Mouse (Mus musculus): ENCODE data around the gene Pou6f2. TPM values are rescaled to one million over a fixed set of nuclear protein-coding genes. Genes with fewer than 3 reads are reported as not detected.

The Pou6f2 gene
- polyA plus RNA-seq (2017; shearing (Covaris generic)) = 1 to 10 TPM in 1 of 2 experiments, under 1 TPM in 1; 0.14 to 3.6 TPM

GRCm38 (mm10) chr13:18397586-18397985, at the start of gene Pou6f2:
TSS of gene Pou6f2 (minus strand) at chr13:18397686.

